Mouse (Mus musculus) lung, postnatal 0 days (tissue): ENCODE measurements around the gene Olfr1344.

Experiments used
- CTCF ChIP-seq: IDR thresholded peaks from 2 replicates; pipeline ENCODE4 v1.5.1; 2016; ENCODE audit warnings: antibody characterized with exemption, mild to moderate bottlenecking
- EP300 ChIP-seq: IDR thresholded peaks from 2 replicates; pipeline ENCODE4 v1.6.1; 2016; ENCODE audit warnings: antibody characterized with exemption, mild to moderate bottlenecking, control low read depth

DNA sequence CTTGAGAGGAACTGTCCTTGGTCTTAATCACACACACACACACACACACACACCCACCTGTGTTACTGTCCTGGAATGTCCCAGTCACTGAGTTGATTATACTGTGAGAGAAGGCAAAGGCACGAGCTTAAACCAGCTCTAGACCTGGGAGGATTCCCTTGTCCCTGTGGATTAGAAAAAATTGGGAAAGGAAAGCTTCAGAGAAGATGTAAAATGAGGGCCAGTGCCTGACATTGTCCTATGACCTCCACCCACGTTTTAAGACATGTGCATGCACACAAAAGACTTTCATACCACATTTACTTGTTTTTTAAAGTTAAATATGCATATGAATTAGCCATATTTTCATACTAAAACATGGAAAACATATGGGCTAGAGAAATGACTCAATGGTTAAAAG lies 48.4 kb downstream of the Olfr1344 start, which contains the start of gene Olfr5:
- TF ChIP-seq EP300 (no peak), CTCF (no peak)
